Mouse (Mus musculus): ENCODE measurements around the gene Zfp553.
"Not testable (repeated sequence)": the region's sequence is repeated elsewhere in the genome, so short reads cannot be mapped to it uniquely, and the experiment has no call there.

The Zfp553 gene

DNA sequence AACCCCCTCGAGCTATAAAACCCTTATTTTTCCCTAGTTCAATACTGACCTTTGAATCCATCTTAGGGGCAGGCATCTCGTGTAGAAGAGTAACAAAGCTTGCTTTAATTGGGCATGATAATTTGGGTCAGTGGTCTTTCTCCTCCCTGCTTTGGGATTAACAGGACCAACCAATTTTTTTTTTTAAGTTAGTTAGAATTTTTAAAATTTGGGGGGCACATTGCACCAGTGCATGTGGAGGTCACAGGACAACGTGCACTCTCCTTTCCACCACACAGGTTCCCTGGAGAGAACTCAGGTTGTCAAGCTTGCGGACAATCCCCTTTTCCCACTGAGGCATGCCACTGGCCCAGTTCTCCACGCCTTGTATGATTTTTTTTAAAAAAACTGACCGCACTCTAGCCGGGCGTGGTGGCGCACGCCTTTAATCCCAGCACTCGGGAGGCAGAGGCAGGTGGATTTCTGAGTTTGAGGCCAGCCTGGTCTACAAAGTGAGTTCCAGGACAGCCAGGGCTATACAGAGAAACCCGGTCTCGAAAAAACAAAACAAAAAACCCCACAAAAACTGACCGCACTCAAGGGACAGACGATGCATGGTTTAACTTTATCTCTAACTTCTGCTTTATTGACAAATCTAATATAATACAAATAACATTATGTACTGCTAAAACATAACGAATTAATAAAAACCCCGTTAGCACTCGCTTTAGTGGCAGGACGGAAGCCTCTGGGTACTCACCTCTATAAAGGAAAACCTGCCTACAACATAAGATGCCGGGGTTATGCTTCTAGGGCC is 837 bp upstream of the Zfp553 start:
- no peak for DNase-seq (ENCODE audit: low read depth in 2 of 2, low spot score in 2 of 2)

DNA sequence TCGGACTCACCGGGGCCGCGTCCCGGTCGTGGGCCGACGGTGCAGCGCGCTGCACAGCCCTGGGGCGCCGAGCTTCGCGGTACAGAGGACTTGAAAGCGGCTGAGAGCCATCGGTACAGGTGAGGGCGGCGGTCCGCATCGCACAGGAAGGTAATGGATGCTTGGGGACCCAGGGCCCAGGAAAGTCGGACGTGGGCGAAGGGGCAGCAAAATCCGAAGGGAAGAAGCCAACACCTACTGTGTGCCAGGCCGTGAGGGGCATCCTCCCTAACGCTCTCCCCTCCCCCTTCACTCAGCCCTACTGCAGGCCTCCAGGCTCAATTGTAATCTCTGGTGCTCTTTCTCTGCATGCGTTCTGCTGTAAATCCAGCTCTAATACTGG is 498 bp downstream of the Zfp553 start:
- no peak for DNase-seq (ENCODE audit: low read depth in 2 of 2, low spot score in 2 of 2)

DNA sequence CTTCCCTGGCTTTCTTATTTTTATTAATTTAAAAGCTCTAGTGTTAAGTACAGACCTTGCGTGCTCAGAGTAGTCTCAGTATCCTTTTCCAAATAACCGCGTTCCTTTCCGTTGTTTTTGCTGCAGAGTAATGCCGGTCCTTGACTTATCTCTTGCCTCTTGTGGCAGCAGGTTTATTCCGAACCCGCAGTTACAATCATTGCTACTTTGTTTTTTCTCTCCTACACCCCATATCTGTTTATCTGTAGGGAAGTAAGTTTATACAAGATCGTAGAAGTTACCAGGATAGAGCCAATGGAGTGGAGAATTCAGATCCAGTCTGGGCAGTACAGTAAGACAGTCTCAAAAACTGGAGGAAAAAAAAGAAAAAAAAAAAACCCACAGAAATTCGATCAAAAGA is 904 bp downstream of the Zfp553 start:
- DNase-seq (ENCODE audit: low read depth in 2 of 2, low spot score in 2 of 2): no peak

DNA sequence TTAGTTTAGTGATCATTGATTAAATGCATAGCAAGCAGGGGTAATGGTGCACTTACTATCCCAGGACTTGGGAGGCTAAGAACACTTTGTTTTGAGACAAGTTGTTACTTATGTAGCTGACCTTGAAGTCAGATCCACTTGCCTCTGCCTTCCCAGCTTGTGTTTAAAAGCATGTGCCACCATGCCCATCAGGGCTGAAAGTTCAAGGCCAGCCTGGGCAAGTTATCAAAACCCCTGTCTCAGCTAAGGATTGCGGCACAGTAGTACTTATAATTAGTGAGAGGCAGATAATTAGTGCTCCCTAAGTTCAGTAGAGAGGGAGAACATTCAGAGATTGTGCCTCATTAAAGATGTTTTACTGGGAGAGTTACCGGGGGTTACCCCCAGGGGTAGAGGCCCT is 1.9 kb downstream of the Zfp553 start:
- DNase-seq (ENCODE audit: low read depth in 2 of 2, low spot score in 2 of 2): no peak

DNA sequence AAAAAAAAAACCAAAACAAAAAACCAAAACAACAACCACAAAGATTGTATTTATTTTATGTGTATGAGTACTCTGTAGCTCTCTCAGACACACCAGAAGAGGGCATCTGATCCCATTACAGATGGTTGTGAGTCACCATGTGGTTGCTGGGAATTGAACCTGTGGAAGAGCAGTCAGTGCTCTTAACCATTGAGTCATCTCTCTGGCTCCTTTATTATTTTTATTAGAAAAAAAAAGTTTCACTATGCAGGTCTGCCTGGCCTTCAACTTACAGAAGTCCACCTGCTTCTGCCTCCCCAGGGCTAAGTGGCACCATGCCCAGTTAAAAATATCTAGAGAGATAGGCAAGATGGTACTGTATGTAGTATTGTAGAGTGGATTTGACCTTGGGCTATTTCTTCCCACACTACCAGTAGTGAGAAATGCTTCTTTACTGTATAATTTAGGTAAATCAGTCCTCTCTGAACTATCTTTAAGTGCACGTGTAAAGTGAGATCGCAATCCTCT is 10.6 kb downstream of the Zfp553 start:
- no peak for DNase-seq (ENCODE audit: low read depth in 2 of 2, low spot score in 2 of 2)

DNA sequence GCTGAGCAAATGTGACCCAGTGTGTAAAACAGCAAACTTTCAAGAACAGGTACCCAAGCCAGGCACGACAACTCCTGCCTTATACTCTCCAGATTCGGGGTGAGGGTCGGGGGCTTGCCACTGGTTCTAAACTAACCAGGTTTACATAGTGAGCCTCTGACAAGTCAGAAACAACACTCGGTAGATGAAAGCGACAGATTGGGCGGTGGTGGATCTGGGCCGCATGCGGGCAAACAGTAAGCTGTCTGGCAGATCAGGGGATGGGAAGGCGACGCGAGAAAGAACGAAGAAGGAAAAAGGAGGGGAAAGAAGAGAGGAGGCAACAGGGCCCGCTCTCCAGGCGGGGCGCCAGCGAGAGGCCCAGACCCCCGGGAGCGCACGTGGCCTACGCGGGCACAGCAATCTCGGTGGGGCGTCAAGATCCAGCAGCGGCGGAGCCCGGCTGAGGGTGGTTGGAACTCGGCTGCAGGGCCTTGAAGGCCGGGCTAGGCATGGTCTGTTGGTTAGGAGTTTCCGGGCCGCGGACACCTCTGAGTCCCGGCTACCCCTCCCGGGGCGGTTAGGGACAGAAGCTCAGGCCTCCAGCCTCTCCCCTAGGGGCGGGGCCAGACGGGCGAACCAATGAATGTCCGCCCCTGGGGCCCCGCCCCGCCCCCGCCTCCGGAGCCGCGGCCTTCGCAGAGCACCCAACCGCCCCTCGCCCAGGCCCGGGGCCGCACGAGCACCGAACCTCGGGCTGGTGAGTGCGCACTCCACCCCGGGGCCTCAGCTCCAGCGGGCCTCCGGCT is 11.2 kb downstream of the Zfp553 start, which contains the start of gene Zfp771:
Gene Zfp771 (plus strand): TSS at position 405 of the 788 bp plus-strand sequence.
- DNase-seq (ENCODE audit: low read depth in 2 of 2, low spot score in 2 of 2): peak; percentile 69 to 85

DNA sequence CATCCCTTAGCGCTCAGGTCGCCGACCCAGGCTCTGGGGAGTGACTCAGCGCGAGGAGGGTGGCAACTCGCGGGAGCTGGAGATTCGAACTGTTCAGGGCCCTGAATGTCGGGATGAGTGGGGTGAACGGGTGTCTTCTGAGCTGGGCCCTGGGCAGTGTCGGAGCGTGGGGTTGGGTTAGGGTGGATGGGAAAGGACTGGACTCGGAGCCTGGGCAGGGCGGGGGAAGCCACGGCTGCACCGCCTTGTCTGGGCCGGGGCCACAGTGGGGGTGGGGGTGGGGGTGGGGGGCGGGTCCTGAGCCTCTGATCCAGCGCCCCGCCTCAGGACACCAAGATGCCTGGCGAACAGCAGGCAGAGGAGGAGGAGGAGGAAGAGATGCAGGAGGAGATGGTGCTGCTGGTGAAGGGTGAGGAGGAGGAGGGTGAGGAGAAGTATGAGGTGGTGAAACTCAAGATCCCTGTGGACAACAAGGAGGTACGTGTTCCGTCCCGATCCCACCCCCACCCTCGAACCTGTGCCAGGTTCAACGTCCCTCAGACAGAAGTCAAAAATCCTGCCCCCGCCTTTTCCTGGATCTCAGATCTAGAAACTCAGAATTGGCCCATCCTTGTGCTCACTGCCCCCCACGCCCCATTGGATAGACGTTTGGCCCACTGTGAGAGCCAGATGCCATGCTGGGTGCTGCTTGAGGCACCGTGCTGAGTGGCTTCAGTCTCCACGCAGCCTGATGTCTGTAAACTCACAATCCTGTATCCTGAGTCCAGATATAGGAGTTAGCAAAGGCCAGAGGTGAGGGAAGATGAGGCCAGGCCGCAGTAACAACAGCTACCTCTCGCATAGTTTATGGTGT is 12.0 kb downstream of the Zfp553 start:
- DNase-seq (ENCODE audit: low read depth in 2 of 2, low spot score in 2 of 2): no peak

DNA sequence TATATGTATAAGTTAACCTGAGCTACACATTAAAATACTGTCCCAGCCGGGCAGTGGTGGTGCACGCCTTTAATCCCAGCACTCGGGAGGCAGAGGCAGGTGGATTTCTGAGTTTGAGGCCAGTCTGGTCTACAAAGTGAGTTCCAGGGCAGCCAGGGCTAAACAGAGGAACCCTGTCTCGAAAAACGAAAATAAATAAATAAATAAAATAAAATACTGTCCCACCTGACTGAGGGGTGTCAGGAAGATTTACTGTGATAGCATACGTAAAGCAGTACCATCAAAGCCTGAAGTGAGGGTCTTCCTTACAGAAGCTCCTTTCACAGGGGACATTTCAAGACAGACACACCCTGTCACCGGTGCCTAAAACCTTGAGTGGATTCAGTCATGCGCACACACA is 17.6 kb downstream of the Zfp553 start:
- DNase-seq (ENCODE audit: low read depth in 2 of 2, low spot score in 2 of 2): not testable (repeated sequence)

DNA sequence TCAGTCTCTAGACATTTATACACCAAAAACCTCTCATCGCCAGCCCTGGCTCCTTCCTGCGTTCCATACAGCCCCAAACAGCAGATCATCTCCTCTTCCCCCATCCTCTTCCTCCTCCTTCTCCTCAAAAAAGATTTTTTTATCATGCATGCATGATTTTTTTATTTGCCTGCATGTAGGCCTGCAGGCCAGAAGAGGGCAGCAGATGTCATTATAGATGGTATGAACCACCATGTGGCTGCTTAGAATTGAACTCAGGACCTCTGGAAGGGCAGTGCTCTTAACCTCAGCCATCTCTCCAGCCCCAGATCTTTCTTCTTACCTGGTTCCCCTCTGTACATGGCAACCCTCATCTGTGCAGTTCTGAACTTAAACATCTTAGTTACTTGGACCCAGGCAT is 19.6 kb downstream of the Zfp553 start:
- peak in 1 of 2 experiments; percentile 36 for DNase-seq (ENCODE audit: low read depth in 2 of 2, low spot score in 2 of 2)

DNA sequence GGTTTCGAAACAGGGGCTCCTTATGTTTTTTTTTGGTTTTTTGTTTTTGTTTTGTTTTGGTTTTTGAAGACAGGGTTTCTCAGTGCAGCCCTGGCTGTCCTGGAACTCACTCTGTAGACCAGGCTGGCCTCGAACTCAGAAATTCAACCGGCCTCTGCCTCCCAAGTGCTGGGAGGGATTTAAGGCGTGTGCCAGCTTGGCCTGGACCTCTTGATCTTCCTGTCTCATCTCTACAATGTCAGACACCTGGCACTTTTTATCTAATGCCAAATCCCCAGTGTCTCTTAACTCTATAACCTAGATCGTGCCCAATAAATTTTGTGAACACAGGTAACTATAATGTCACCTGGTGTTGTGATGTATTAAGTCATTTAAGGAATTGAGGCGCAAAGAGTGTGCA is 20.5 kb downstream of the Zfp553 start:
- no peak for DNase-seq (ENCODE audit: low read depth in 2 of 2, low spot score in 2 of 2)

DNA sequence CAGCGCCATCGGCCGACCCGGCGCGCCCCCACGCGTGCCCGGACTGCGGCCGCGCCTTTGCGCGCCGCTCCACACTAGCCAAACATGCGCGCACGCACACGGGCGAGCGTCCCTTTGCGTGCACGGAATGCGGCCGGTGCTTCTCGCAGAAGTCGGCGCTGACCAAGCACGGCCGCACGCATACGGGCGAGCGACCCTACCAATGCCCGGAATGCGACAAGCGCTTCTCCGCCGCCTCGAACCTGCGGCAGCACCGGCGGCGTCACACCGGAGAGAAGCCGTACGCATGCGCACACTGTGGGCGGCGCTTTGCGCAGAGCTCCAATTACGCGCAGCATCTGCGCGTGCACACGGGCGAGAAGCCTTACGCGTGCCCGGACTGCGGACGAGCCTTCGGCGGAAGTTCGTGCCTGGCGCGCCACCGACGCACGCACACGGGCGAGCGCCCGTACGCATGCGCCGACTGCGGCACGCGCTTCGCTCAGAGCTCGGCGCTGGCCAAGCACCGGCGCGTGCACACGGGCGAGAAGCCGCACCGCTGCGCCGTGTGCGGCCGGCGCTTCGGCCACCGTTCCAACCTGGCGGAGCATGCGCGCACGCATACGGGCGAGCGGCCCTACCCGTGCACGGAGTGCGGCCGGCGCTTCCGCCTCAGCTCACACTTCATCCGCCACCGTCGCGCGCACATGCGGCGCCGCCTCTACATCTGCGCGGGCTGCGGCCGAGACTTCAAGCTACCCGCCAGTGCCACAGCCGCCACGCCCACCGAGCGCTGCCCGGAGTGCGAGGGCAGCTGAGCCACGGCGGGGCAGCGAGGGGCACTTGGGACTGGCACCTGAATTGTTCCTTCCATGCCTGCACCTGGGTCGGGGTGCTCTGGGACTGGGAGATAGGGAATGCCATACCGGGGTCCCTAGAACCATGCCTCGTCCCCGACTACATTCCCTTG is 21.2 kb downstream of the Zfp553 start:
- DNase-seq (ENCODE audit: low read depth in 2 of 2, low spot score in 2 of 2): peak; percentile 88 to 92

DNA sequence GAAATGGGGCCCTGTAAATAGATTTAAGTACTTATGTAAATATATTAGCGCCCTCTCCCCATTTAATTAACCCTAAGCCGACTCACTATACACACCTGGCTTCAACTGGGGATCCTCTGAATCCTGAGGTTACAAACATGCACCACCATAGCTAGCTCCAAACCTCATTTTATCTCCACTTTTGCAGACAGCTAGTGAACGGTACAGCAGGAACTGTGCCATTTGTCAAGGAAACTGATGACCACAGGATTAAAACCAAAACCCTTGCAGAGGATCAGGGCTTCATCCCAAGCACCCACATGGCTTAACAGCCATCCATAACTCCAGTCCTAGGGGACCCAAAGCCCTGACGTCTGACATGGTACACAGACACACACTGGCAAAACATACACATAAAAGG is 22.1 kb downstream of the Zfp553 start:
- DNase-seq (ENCODE audit: low read depth in 2 of 2, low spot score in 2 of 2): no peak

DNA sequence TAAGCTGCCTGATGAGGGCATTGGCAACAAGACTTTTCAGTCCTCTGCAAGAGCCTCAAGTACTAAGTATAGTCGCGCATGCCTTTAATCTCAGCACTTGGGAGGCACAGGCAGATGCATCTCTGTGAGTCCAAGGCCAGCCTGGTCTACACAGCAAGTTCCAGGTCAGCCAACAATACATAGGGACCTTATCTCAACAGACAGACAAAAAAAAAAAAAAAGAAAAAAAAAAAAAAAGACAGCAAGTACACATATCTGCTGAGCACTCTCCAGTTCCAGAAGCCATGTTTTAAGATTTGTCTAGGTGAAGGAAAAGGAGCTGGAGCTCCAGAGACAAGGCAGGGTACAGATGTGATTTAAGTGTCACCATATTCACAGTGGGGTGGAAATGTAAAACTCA is 23.1 kb downstream of the Zfp553 start:
- no peak for DNase-seq (ENCODE audit: low read depth in 2 of 2, low spot score in 2 of 2)

DNA sequence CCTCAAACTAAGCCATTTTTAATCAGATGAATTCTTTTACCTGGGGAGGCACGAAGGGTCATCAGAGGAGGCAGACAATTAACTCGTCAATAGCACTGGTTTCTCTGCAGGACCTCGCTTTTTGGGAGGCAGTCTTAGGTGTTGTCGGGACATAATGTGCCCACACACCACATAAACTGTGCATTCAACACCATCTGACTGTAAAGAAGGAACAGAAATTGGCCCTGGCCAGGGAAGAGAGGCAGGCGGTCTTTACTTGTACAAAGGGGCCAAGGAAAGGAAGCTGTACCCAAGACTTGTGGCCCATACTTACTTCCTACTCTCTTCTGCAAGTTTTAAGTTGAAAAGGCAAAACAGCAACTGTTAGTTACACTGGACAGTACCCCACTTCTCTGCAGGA is 23.7 kb downstream of the Zfp553 start:
- no peak for DNase-seq (ENCODE audit: low read depth in 2 of 2, low spot score in 2 of 2)

DNA sequence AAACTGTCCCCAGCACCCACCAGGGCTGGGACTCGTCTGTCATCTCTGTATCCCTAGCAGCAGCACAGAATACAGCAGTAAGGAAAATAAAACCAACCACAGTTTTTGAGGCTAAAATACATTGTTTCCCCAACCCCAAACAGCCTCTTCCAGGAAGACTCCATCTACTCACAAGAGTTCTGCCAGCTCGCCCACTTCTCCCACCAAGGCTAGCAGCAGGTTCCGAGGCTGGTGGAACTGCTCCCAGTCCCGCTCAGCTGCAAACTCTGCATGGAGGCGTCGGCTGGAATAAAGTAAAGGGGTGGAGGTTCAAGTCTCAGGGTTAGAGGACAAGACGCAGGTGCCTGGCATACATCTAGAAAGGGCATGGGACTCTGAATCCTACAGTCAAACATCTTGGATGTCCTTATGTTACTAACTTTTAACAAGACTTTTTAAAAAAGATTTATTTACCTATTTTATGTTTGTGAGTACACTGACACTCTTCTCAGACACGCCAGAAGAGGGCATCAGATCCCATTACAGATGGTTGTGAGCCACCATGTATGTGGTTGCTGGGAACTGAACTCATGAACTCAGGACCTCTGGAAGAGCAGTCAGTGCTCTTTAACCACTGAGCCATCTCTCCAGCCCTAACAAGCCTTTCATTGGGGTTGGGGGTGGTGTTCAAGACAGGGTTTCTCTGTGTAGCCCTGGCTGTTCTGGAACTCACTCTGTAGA is 26.5 kb downstream of the Zfp553 start:
- no peak for DNase-seq (ENCODE audit: low read depth in 2 of 2, low spot score in 2 of 2)

DNA sequence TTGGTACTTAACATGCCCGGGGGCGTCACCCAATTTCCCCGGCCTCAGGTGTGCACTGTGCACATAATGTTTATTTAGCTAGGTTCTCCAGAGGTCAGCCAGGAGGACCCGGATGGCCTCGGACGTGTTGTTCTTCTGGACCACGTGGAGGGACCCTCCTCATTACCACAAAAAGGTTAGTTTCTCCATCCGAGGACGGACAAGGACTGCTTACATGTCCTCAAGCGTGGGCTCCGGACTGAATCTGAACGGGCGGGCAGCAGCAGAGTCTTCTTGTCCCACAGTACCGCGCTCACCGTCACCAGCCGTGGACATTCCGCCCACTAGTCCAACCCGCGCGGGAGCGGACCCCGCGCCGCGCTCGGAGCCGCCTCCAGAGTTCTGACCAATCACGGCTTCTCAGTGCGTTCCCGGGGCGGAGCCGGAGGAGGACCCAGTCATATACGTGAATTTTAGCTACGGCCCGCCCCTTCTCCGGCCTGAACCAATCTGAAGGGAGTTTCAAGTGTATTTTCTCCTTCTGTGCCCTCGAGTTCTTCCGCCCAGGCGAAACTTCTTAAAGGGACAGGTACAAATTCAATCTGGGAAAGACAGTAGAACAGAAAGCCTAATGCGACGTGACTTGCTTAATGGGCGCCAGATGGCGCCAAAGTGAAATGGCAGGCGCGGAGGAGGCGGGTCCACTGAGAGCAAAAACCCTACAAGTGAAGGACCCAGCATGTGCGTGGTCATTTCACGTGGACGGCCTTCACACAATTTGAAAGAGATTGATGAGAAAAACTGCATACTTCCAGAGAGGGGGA is 27.6 kb downstream of the Zfp553 start, which contains the start of gene Dctpp1:
Gene Dctpp1 (minus strand): TSS at position 401 of the 803 bp plus-strand sequence.
- DNase-seq (ENCODE audit: low read depth in 2 of 2, low spot score in 2 of 2): peak; percentile 91 to 95

DNA sequence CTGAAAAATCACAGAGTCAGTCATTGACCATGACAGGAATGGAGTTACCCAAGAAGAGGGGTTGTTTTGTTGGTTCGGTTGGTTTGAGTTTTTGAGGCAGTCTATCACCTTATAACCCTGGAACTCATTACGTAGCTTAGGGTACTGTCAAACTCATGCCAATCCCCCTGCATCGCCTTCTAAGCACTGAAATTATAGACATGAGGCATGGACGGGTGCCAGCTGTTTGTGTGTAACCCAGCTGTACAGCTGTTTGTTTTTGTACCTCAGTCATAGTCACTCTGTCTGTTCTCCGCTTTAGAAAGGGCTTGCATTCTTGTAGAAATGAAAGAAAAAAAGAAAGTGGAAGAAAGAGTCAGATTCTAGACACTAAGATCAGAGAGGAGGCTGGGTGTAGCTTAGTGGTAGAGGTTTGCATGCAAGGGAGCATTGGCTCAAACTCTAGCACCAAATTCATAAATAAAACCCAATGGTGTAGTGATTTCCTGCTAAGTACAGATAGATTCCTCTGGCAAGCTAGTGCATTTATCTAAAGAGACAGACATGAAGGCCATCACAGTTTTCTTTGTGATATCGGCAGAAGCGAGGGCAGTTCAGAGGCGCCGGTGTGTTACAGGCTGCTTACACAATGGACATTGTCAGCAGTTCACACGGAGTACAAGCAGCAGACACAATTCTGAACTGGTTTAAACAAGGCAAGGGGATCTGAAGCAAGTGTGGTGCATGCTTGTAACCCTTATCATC is 29.5 kb downstream of the Zfp553 start:
- DNase-seq (ENCODE audit: low read depth in 2 of 2, low spot score in 2 of 2): no peak

DNA sequence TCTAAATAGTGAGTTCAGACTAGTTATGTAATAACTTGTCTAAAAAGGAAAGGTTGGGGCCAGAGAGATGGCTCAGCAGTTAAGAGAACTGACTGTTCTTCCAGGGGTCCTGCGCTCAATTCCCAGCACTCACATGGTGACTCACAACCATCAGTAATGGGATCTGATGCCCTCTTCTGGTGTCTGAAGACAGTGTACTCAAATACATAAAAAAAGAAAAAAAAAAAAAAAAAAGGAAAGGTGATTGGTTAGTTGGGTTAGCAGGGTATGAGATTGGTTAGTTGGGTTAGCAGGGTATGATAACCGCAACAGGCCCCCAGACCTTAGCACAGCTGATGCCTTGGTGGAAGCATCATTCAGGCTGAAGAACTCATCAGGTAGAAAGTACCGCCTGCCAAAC is 30.7 kb downstream of the Zfp553 start:
- no peak for DNase-seq (ENCODE audit: low read depth in 2 of 2, low spot score in 2 of 2)

Data from CD8-positive naive resting alpha-beta T cell, adult 2 months (primary cell).